Mouse (Mus musculus) kidney, adult 2 months (tissue): ENCODE measurements at regions not wholly inside any gene's neighbourhood (a gene's known extent, or its start where the extent isn't known, plus 50 kb on each side); places are given as distances from the start of the nearest gene placed in this dataset.

Experiments used
- CTCF ChIP-seq: fragments of 200-500 bp; conservative IDR thresholded peaks from 2 replicates; pipeline ENCODE4 v1.5.1; 2011; ENCODE audit warnings: low read depth, mild to moderate bottlenecking, control low read depth, low read length, moderate library complexity, mixed read lengths; ENCODE audit not compliant: insufficient read depth, insufficient read length
- POLR2A ChIP-seq: fragments of 200-500 bp; IDR thresholded peaks from one replicate; pipeline ENCODE4 v1.6.1; 2011; ENCODE audit warnings: low read depth, low read length, control low read depth

DNA sequence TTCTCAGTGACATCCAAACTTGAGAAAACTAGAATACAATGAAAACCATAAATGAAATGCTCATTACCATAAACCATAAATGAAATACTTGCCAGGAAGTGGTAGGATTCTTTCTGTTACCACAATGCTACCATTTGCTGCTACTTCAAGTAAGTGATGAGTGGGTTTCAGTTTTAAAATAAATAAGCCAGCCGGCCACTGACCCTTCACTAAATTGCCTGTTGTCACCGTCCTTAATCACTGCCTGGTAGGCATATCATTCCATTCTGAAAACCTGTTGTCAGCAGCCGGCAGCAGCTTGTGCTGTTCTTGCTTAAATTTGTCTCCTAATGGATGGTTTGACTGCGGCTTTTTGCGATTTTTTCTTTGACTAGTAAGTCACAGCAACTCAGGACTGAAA lies 99.6 kb upstream of the Gm9887 start:
- TF ChIP-seq POLR2A (no peak), CTCF (no peak)
